Mouse (Mus musculus) brain, adult 2 months (tissue): ENCODE data around the gene Pfkfb3.

Experiments used
- DNase-seq: peaks from one replicate; pipeline ENCODE4 v3.0.0; 2011; ENCODE audit warnings: low read depth, low spot score

Pfkfb3 gene

DNA sequence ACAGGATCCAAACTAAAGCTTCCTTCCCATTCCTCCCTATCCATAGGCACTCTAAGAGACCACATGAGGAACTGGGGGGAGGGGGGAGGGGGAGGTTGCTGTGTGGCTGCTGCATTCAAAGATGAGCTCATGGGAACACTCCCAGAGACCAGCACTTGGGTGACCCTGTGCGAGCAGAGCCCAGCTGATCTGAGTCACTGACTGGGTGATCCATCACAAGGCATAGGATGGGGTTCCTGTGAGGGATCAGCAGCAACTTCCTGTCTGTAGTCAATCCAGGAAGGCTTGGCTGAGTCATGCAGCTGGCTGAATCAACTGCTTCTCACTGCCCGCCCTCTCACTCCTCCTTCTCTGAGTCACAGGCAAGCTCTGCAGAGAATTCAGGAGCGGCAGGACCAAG lies 124.3 kb downstream of the Pfkfb3 start:
- peak; percentile 97 for DNase-seq

- no peak for DNase-seq
Observed at GRCm38 (mm10) chr2:11428621-11429020, 125.3 kb downstream of the Pfkfb3 start.

DNA sequence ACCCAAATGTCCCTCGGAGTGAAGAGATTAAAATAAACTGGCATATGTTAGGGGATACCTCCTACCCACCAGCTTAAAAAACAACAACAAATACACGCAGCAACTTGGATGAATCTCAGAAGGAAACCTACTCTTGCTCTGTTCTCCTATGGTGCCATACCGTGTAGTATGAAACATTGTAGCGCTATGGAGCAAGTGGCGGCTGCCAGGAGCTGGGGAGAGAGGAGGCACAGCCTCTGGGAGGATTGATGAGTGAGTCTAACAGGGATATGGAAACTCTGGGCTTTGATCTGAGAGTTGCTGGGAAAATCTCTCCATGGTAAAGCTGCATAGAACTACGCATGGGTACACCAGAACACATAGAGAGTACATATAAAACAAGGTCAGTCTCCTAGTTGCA lies 126.3 kb downstream of the Pfkfb3 start:
- peak; percentile 5 for DNase-seq

- DNase-seq, result no peak
Observed at GRCm38 (mm10) chr2:11426379-11426778, 127.5 kb downstream of the Pfkfb3 start.

DNA sequence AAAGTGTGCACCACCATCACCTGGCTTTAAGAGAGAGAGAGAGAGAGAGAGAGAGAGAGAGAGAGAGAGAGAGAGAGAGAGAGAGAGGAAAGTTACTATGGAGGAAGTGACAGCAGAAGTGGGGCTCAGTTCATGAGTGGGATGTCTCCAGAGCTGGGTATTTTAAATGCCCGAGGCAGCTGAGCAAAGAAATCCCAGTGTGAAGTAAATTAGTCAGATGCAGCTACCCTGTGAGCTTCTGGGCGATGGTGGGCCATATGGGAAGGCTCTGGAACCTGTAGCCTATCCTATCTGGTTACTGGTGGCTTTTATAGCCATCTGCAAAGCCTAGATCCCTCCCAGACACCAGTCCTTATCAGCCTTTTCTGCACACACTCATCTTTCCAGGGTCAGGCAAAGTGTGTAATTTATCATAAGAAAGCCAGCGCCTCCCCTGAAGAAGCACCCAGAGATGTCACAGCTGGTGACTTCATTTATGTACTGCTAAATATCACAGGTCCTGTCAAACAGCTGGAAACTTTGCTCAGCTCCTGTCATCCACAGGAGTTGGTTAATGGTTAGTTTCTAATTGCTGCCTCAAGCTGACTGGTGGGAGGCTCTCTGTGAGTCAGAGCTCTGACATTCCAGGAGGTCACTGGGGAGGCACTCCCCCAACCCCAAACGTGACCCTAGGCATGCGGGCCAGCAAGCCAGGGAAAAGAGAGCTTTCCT lies 128.3 kb downstream of the Pfkfb3 start:
- peak; percentile 55 for DNase-seq

- peak; percentile 60 for DNase-seq
Observed at GRCm38 (mm10) chr2:11424252-11424651, 129.6 kb downstream of the Pfkfb3 start.

GRCm38 (mm10) chr2:11423421-11423820 lies 130.5 kb downstream of the Pfkfb3 start:
- DNase-seq, result peak; percentile 73

DNA sequence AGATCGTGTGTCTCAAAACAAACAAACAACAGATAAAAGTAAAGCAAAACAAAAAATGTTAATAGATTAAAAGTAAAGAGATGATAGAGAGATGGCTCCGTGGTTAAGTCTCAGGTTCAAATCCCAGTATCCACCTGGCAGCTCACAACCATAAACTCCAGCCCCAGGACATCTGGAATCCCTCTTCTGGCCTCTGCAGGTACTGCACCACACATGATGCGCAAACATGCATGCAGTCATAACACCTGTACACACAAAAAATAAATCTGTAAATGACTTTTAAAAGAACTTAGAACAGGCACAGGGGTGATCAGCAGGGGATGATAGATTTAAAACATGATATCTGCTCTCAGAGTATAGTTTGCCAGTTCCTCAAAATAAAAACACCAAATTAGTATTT lies 131.5 kb downstream of the Pfkfb3 start:
- DNase-seq, result no peak
